Mouse (Mus musculus): Measurements from ENCODE around the gene Entpd8.

- TF ChIP-seq CTCF (IDR thresholded peaks at IDR 0.05; ENCODE audit: borderline replicate concordance, control insufficient read depth, extremely low read depth, insufficient read depth, low read length, poor library complexity) (peak; percentile 91), POLR2A (IDR thresholded peaks at IDR 0.05; ENCODE audit: control insufficient read depth, extremely low read depth, insufficient read depth, low read length, poor library complexity) (no peak)
These were observed 47.1 kb downstream of the Entpd8 start for GRCm38 (mm10) chr2:25127206-25127605.
